Mouse (Mus musculus) liver, embryonic 14.5 days (tissue): ENCODE measurements around the gene Rad52.

Experiments
- CTCF ChIP-seq: IDR thresholded peaks from 2 replicates; pipeline ENCODE4 v1.5.1; 2016; ENCODE audit warnings: antibody characterized with exemption, low read depth, control low read depth
- EP300 ChIP-seq: IDR thresholded peaks from 2 replicates; pipeline ENCODE4 v1.6.1; 2016; ENCODE audit warnings: antibody characterized with exemption, low read depth

- TF ChIP-seq CTCF: no peak
- TF ChIP-seq EP300: no peak
Observed at GRCm38 (mm10) chr6:119918561-119919181, 16.2 kb downstream of the Rad52 start.
